Mouse (Mus musculus): ENCODE measurements at regions not wholly inside any gene's neighbourhood (a gene's known extent, or its start where the extent isn't known, plus 50 kb on each side); places are given as distances from the start of the nearest gene placed in this dataset.
A peak's percentile ranks its signal among the peaks of the same experiment; 100 is the strongest.

GRCm38 (mm10) chr19:56201007-56201682, 85.8 kb upstream of the Habp2 start:
- Histone ChIP-seq H3K27ac (ENCODE audit: insufficient read depth, low read length) (no peak overlapping the region), H3K27me3 (ENCODE audit: control insufficient read depth, insufficient read depth, low read length) (no peaks in the 10 kb centered on the region), H3K4me3 (replicated peaks; ENCODE audit: insufficient read depth, low read depth, low read length) (no peak overlapping the region), H3K4me1 (ENCODE audit: control insufficient read depth, insufficient read depth, low read length) (no peaks in the 10 kb centered on the region)
- TF ChIP-seq POLR2A (IDR thresholded peaks at IDR 0.05; ENCODE audit: borderline replicate concordance, insufficient read depth, low read length) = no peak
- TF ChIP-seq CTCF (IDR thresholded peaks at IDR 0.05; ENCODE audit: borderline replicate concordance, insufficient read depth, low read depth, low read length) = 0 out of 2 replicates have a peak, but pooled peaks have one; percentile 34
- no peak for DNase-seq
- 85% methylated on average over 9 of the region's 9 CpGs for WGBS

DNA sequence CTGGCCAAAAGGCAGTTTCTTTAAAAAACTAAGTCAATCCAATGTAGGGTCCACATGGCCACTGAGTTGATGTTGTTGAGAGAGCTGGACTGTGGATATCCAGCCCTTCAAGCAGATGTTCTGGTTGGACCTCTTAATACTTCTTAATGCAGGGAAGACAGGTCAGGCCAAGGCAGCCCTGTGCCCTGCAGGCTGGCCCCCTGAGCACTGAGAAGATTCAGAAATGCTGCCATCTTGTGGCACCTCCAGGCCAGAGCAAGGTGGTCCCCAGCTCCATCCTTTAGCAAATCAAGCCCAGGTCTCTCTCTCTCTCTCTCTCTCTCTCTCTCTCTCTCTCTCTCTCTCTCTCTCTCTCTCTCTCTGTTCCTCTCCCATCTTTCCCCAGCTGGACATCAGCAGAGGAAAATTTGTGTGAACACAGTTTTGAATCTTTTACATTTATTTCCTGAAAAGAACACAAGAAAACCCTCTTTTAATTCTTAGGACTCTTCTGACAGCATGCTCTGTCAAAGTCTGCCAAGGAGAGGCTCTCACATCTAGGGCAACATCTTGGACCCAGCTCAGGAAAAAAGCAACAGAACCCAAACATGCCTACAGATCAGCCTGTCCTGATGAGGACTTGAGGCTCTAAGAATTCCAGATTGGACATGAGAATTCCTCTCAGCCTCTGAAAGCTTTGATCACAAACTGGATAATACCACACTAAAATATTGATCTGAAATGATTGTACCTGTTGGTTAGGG, 85.0 kb upstream of the Habp2 start:
- peak in 1 of 2 experiments; percentile 11 for DNase-seq

DNA sequence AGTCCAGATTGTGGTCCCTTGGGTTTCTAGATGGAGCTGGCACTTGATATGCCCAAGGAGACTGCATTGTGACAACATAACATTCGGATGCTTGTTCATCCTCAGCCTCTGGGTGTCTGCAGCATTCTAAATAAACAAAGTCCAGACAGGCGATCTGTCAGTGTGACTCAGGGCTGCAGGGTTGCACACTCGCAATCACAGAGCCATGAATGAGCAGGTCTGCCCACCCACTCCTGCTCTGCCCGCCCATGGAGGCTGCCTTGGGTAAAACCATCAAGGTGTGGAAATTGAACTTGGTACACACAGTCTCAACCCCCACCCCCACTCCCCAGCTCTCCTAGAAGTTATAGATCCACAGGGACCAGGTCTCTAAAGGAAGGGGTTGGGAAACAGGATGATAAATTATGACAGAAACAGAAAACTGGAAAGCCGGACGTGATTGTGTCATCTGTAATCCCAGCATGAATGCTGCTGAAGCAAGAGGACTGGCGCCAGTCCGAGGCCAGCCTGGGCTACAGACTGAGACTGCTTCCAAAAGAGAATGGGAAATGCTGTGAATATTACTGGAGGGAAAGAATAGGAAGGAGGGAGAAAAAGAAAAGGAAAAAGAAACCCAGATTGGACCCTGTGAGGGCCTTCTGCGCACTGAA, 84.3 kb upstream of the Habp2 start:
- Histone ChIP-seq H3K4me3 (replicated peaks; ENCODE audit: insufficient read depth, low read depth, low read length) (no peak overlapping the region), H3K27me3 (ENCODE audit: control insufficient read depth, insufficient read depth, low read length) (no peaks in the 10 kb centered on the region), H3K27ac (ENCODE audit: insufficient read depth, low read length) (no peak overlapping the region), H3K4me1 (ENCODE audit: control insufficient read depth, insufficient read depth, low read length) (no peaks in the 10 kb centered on the region)
- TF ChIP-seq POLR2A (IDR thresholded peaks at IDR 0.05; ENCODE audit: borderline replicate concordance, insufficient read depth, low read length) = no peak
- no peak for TF ChIP-seq CTCF (IDR thresholded peaks at IDR 0.05; ENCODE audit: borderline replicate concordance, insufficient read depth, low read depth, low read length)
- no peak for DNase-seq
- WGBS = 70% methylated on average over 9 of the region's 9 CpGs

More for the DNA sequence above, 85.0 kb upstream of the Habp2 start:
- H3K27me3 ChIP-seq (ENCODE audit: control insufficient read depth, insufficient read depth, low read length) = no peaks in the 10 kb centered on the region
- no peak for TF ChIP-seq POLR2A (IDR thresholded peaks at IDR 0.05; ENCODE audit: borderline replicate concordance, insufficient read depth, low read length)
- peak; percentile 33; the same call in 1 of the 2 replicates for TF ChIP-seq CTCF (IDR thresholded peaks at IDR 0.05; ENCODE audit: borderline replicate concordance, insufficient read depth, low read depth, low read length)
- no peak overlapping the region for H3K4me3 ChIP-seq (replicated peaks; ENCODE audit: insufficient read depth, low read depth, low read length)
- H3K4me1 ChIP-seq (ENCODE audit: control insufficient read depth, insufficient read depth, low read length) = no peaks in the 10 kb centered on the region
- H3K27ac ChIP-seq (ENCODE audit: insufficient read depth, low read length) = no peak overlapping the region

DNA sequence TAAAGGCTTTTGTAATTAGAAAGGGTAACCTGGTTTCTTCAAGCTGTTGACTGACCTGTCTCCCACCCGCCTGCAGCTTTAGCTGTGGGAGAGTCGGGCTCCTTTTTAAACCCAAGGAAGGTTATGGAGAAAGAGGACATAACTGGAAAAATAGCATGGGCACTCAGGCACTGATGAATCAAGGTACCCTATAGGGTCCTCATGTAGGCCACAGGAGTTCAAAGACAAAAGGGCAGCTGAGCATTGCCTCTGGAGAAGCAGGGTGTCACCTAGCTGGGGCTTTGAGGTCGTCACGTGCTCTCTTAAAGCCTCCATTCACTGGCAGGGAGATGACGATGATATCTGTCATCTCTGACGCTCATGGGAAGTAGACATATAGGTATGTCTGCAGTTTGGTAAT, 68.4 kb upstream of the Habp2 start:
- Histone ChIP-seq H3K27me3 (ENCODE audit: control insufficient read depth, insufficient read depth, low read length) (no peaks in the 10 kb centered on the region; the same call in 1 of the 2 replicates), H3K4me1 (ENCODE audit: control insufficient read depth, insufficient read depth, low read length) (no peaks in the 10 kb centered on the region), H3K4me3 (replicated peaks; ENCODE audit: insufficient read depth, low read depth, low read length) (no peak overlapping the region), H3K27ac (ENCODE audit: insufficient read depth, low read length) (no peak overlapping the region)
- 86% methylated on average over 6 of the region's 6 CpGs for WGBS
- TF ChIP-seq POLR2A (IDR thresholded peaks at IDR 0.05; ENCODE audit: borderline replicate concordance, insufficient read depth, low read length) (no peak), CTCF (IDR thresholded peaks at IDR 0.05; ENCODE audit: borderline replicate concordance, insufficient read depth, low read depth, low read length) (no peak)
- DNase-seq = no peak

DNA sequence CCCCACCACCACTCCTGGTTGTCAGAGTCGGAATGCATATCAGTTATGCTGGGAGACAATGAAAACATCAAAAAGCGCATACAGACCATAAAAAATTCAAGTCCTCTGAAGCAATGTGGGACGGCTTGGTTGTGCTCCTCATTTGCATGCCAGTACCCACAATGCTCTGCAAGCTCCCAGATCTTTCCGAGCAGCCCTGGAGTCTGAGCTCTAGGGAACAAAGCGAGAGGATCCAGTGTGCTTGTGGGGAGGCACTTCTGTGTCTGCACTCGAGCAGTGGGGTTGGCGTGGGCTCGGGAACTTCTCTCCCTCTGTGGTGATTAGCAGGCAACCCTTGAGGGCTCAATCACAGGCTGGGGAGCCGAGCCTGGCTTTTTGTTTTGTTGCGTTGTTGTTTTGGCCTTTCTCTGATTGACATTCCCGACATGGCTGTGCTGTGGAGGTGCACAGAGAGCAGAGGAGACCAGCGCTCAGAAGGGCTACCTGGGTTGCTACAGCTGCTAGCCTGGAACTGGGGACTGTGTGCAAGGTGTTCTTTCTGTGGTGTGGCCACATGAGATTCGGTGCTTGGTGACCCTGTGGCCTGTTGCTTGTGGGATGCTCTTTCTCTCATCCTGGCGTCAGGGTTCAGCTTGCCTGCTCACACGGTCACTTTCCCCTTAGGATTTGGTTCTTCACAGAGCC, 66.1 kb upstream of the Habp2 start:
- no peak for DNase-seq
- H3K4me1 ChIP-seq (ENCODE audit: control insufficient read depth, insufficient read depth, low read length) = no peaks in the 10 kb centered on the region
- WGBS = 40% methylated on average over 15 of the region's 15 CpGs
- no peak overlapping the region for H3K27ac ChIP-seq (ENCODE audit: insufficient read depth, low read length)
- TF ChIP-seq POLR2A (IDR thresholded peaks at IDR 0.05; ENCODE audit: borderline replicate concordance, insufficient read depth, low read length) (no peak), CTCF (IDR thresholded peaks at IDR 0.05; ENCODE audit: borderline replicate concordance, insufficient read depth, low read depth, low read length) (no peak)
- H3K27me3 ChIP-seq (ENCODE audit: control insufficient read depth, insufficient read depth, low read length) = no peaks in the 10 kb centered on the region; the same call in 1 of the 2 replicates
- H3K4me3 ChIP-seq (replicated peaks; ENCODE audit: insufficient read depth, low read depth, low read length) = no peak overlapping the region

GRCm38 (mm10) chr19:56222496-56222895, 64.4 kb upstream of the Habp2 start:
- Histone ChIP-seq H3K27ac (ENCODE audit: insufficient read depth, low read length) (no peak overlapping the region), H3K4me3 (replicated peaks; ENCODE audit: insufficient read depth, low read depth, low read length) (no peak overlapping the region), H3K4me1 (ENCODE audit: control insufficient read depth, insufficient read depth, low read length) (no peaks in the 10 kb centered on the region), H3K27me3 (ENCODE audit: control insufficient read depth, insufficient read depth, low read length) (no peaks in the 10 kb centered on the region; the same call in 1 of the 2 replicates)
- TF ChIP-seq CTCF (IDR thresholded peaks at IDR 0.05; ENCODE audit: borderline replicate concordance, insufficient read depth, low read depth, low read length) = no peak
- WGBS = 88% methylated on average over 4 of the region's 4 CpGs
- no peak for DNase-seq

- WGBS = 59% methylated on average over 7 of the region's 7 CpGs
- no peak overlapping the region for H3K27ac ChIP-seq (ENCODE audit: insufficient read depth, low read length)
- H3K4me3 ChIP-seq (replicated peaks; ENCODE audit: insufficient read depth, low read depth, low read length) = no peak overlapping the region
- no peak for DNase-seq
- TF ChIP-seq POLR2A (IDR thresholded peaks at IDR 0.05; ENCODE audit: borderline replicate concordance, insufficient read depth, low read length) (no peak), CTCF (IDR thresholded peaks at IDR 0.05; ENCODE audit: borderline replicate concordance, insufficient read depth, low read depth, low read length) (no peak)
- no peaks in the 10 kb centered on the region for H3K4me1 ChIP-seq (ENCODE audit: control insufficient read depth, insufficient read depth, low read length)
- no peaks in the 10 kb centered on the region; the same call in 1 of the 2 replicates for H3K27me3 ChIP-seq (ENCODE audit: control insufficient read depth, insufficient read depth, low read length)
Measured at GRCm38 (mm10) chr19:56225039-56225438, 61.9 kb upstream of the Habp2 start.

Data from cerebellum, adult 2 months (tissue).